Mouse (Mus musculus): ENCODE results near the gene Lsm12.

The Lsm12 gene

GRCm38 (mm10) chr11:102117386-102117785, 67.7 kb downstream of the Lsm12 start:
- DNase-seq (ENCODE audit: low read depth, low spot score): no peak

- DNase-seq (ENCODE audit: low read depth, low spot score): no peak
Measured at GRCm38 (mm10) chr11:102116241-102116640, 68.9 kb downstream of the Lsm12 start.

All from brain, embryonic 18.5 days (tissue).